Mouse (Mus musculus): ENCODE measurements at regions not wholly inside any gene's neighbourhood (a gene's known extent, or its start where the extent isn't known, plus 50 kb on each side); places are given as distances from the start of the nearest gene placed in this dataset.
A peak's percentile ranks its signal among the peaks of the same experiment; 100 is the strongest.

- WGBS = 49% methylated on average over 20 of the region's 20 CpGs
- H3K4me1 ChIP-seq (ENCODE audit: control insufficient read depth, insufficient read depth, low read length) = no peaks in the 10 kb centered on the region
- H3K4me3 ChIP-seq (ENCODE audit: low read length) = peak overlapping the region; percentile 2; the same call in 1 of the 2 replicates
- no peak for ATAC-seq (replicated peaks; ENCODE audit: extremely low read depth, insufficient read depth, low FRiP score)
- no peaks in the 10 kb centered on the region for H3K36me3 ChIP-seq (ENCODE audit: control insufficient read depth, insufficient read depth)
- peaks cover 5% of the 10 kb centered on the region for H3K9me3 ChIP-seq (replicated peaks; ENCODE audit: control insufficient read depth, low read length)
- H3K27me3 ChIP-seq (ENCODE audit: control insufficient read depth, insufficient read depth, low read length) = peaks cover 2% of the 10 kb centered on the region; the same call in 1 of the 2 replicates
- H3K27ac ChIP-seq (ENCODE audit: low read length) = no peak overlapping the region
- no peak overlapping the region for H3K9ac ChIP-seq (ENCODE audit: low read length)
- peak overlapping the region; percentile 36 for H3K4me2 ChIP-seq (ENCODE audit: low read depth, low read length)
These were observed 152.1 kb upstream of the Agap1 start for GRCm38 (mm10) chr1:89302368-89302951.

GRCm38 (mm10) chr1:89305171-89305570 is 149.4 kb upstream of the Agap1 start:
- H3K4me2 ChIP-seq (ENCODE audit: low read depth, low read length) = no peak overlapping the region
- 66% methylated on average over 7 of the region's 7 CpGs for WGBS
- H3K9me3 ChIP-seq (replicated peaks; ENCODE audit: control insufficient read depth, low read length) = peaks cover 5% of the 10 kb centered on the region
- no peak overlapping the region for H3K4me3 ChIP-seq (ENCODE audit: low read length)
- H3K27me3 ChIP-seq (ENCODE audit: control insufficient read depth, insufficient read depth, low read length) = no peaks in the 10 kb centered on the region
- H3K27ac ChIP-seq (ENCODE audit: low read length) = no peak overlapping the region
- peaks cover 3% of the 10 kb centered on the region; the same call in 1 of the 2 replicates for H3K4me1 ChIP-seq (ENCODE audit: control insufficient read depth, insufficient read depth, low read length)
- no peak overlapping the region for H3K9ac ChIP-seq (ENCODE audit: low read length)
- no peaks in the 10 kb centered on the region for H3K36me3 ChIP-seq (ENCODE audit: control insufficient read depth, insufficient read depth)
- ATAC-seq (replicated peaks; ENCODE audit: extremely low read depth, insufficient read depth, low FRiP score) = no peak

GRCm38 (mm10) chr1:89308788-89309187 is 145.8 kb upstream of the Agap1 start:
- Histone ChIP-seq H3K9ac (ENCODE audit: low read length) (peak overlapping the region; percentile 36; the same call in 1 of the 2 replicates), H3K4me1 (ENCODE audit: control insufficient read depth, insufficient read depth, low read length) (peaks cover 3% of the 10 kb centered on the region; the same call in 1 of the 2 replicates), H3K4me3 (ENCODE audit: low read length) (no peak overlapping the region), H3K4me2 (ENCODE audit: low read depth, low read length) (0 out of 2 replicates have a peak overlapping the region, but pooled peaks have one; percentile 26), H3K9me3 (replicated peaks; ENCODE audit: control insufficient read depth, low read length) (peaks cover 5% of the 10 kb centered on the region), H3K36me3 (ENCODE audit: control insufficient read depth, insufficient read depth) (no peaks in the 10 kb centered on the region), H3K27ac (ENCODE audit: low read length) (no peak overlapping the region), H3K27me3 (ENCODE audit: control insufficient read depth, insufficient read depth, low read length) (no peaks in the 10 kb centered on the region)
- no peak for ATAC-seq (replicated peaks; ENCODE audit: extremely low read depth, insufficient read depth, low FRiP score)
- 46% methylated on average over 13 of the region's 13 CpGs for WGBS

GRCm38 (mm10) chr1:89313064-89313463 is 141.5 kb upstream of the Agap1 start:
- no peak overlapping the region for H3K9ac ChIP-seq (ENCODE audit: low read length)
- H3K36me3 ChIP-seq (ENCODE audit: control insufficient read depth, insufficient read depth) = no peaks in the 10 kb centered on the region
- H3K4me3 ChIP-seq (ENCODE audit: low read length) = no peak overlapping the region
- peaks cover 3% of the 10 kb centered on the region; the same call in 1 of the 2 replicates for H3K4me1 ChIP-seq (ENCODE audit: control insufficient read depth, insufficient read depth, low read length)
- no peaks in the 10 kb centered on the region for H3K9me3 ChIP-seq (replicated peaks; ENCODE audit: control insufficient read depth, low read length)
- 76% methylated on average over 7 of the region's 7 CpGs for WGBS
- H3K4me2 ChIP-seq (ENCODE audit: low read depth, low read length) = no peak overlapping the region
- H3K27me3 ChIP-seq (ENCODE audit: control insufficient read depth, insufficient read depth, low read length) = no peaks in the 10 kb centered on the region
- no peak for ATAC-seq (replicated peaks; ENCODE audit: extremely low read depth, insufficient read depth, low FRiP score)
- no peak overlapping the region for H3K27ac ChIP-seq (ENCODE audit: low read length)

GRCm38 (mm10) chr1:89317897-89318296 is 136.7 kb upstream of the Agap1 start:
- H3K4me3 ChIP-seq (ENCODE audit: low read length) = no peak overlapping the region
- H3K9me3 ChIP-seq (replicated peaks; ENCODE audit: control insufficient read depth, low read length) = no peaks in the 10 kb centered on the region
- H3K36me3 ChIP-seq (ENCODE audit: control insufficient read depth, insufficient read depth) = no peaks in the 10 kb centered on the region
- H3K27ac ChIP-seq (ENCODE audit: low read length) = no peak overlapping the region
- H3K4me2 ChIP-seq (ENCODE audit: low read depth, low read length) = no peak overlapping the region
- no peak for ATAC-seq (replicated peaks; ENCODE audit: extremely low read depth, insufficient read depth, low FRiP score)
- WGBS = 84% methylated on average over 4 of the region's 4 CpGs
- no peak overlapping the region for H3K9ac ChIP-seq (ENCODE audit: low read length)
- H3K4me1 ChIP-seq (ENCODE audit: control insufficient read depth, insufficient read depth, low read length) = no peaks in the 10 kb centered on the region
- H3K27me3 ChIP-seq (ENCODE audit: control insufficient read depth, insufficient read depth, low read length) = no peaks in the 10 kb centered on the region

- no peaks in the 10 kb centered on the region for H3K4me1 ChIP-seq (ENCODE audit: control insufficient read depth, insufficient read depth, low read length)
- no peak overlapping the region for H3K9ac ChIP-seq (ENCODE audit: low read length)
- H3K27me3 ChIP-seq (ENCODE audit: control insufficient read depth, insufficient read depth, low read length) = no peaks in the 10 kb centered on the region
- no peaks in the 10 kb centered on the region for H3K9me3 ChIP-seq (replicated peaks; ENCODE audit: control insufficient read depth, low read length)
- H3K4me3 ChIP-seq (ENCODE audit: low read length) = no peak overlapping the region
- WGBS = 56% methylated on average over 4 of the region's 4 CpGs
- H3K4me2 ChIP-seq (ENCODE audit: low read depth, low read length) = no peak overlapping the region
- no peaks in the 10 kb centered on the region for H3K36me3 ChIP-seq (ENCODE audit: control insufficient read depth, insufficient read depth)
- no peak for ATAC-seq (replicated peaks; ENCODE audit: extremely low read depth, insufficient read depth, low FRiP score)
- no peak overlapping the region for H3K27ac ChIP-seq (ENCODE audit: low read length)
These were observed 135.9 kb upstream of the Agap1 start for GRCm38 (mm10) chr1:89318663-89319062.

- H3K9ac ChIP-seq (ENCODE audit: low read length) = no peak overlapping the region
- H3K9me3 ChIP-seq (replicated peaks; ENCODE audit: control insufficient read depth, low read length) = no peaks in the 10 kb centered on the region
- 54% methylated on average over 4 of the region's 4 CpGs for WGBS
- H3K4me3 ChIP-seq (ENCODE audit: low read length) = no peak overlapping the region
- H3K4me1 ChIP-seq (ENCODE audit: control insufficient read depth, insufficient read depth, low read length) = no peaks in the 10 kb centered on the region
- H3K4me2 ChIP-seq (ENCODE audit: low read depth, low read length) = no peak overlapping the region
- ATAC-seq (replicated peaks; ENCODE audit: extremely low read depth, insufficient read depth, low FRiP score) = peak; percentile 72
- H3K27ac ChIP-seq (ENCODE audit: low read length) = peak overlapping the region; percentile 53
- H3K27me3 ChIP-seq (ENCODE audit: control insufficient read depth, insufficient read depth, low read length) = no peaks in the 10 kb centered on the region
- no peaks in the 10 kb centered on the region for H3K36me3 ChIP-seq (ENCODE audit: control insufficient read depth, insufficient read depth)
These were observed 132.0 kb upstream of the Agap1 start for GRCm38 (mm10) chr1:89322621-89323020.

- H3K9me3 ChIP-seq (replicated peaks; ENCODE audit: control insufficient read depth, low read length) = no peaks in the 10 kb centered on the region
- peak overlapping the region; percentile 46 for H3K27ac ChIP-seq (ENCODE audit: low read length)
- H3K36me3 ChIP-seq (ENCODE audit: control insufficient read depth, insufficient read depth) = no peaks in the 10 kb centered on the region
- no peaks in the 10 kb centered on the region for H3K4me1 ChIP-seq (ENCODE audit: control insufficient read depth, insufficient read depth, low read length)
- no peak overlapping the region for H3K9ac ChIP-seq (ENCODE audit: low read length)
- WGBS = 31% methylated on average over 2 of the region's 2 CpGs
- H3K4me3 ChIP-seq (ENCODE audit: low read length) = no peak overlapping the region
- no peak for ATAC-seq (replicated peaks; ENCODE audit: extremely low read depth, insufficient read depth, low FRiP score)
- H3K27me3 ChIP-seq (ENCODE audit: control insufficient read depth, insufficient read depth, low read length) = no peaks in the 10 kb centered on the region
- H3K4me2 ChIP-seq (ENCODE audit: low read depth, low read length) = no peak overlapping the region
These were observed 131.5 kb upstream of the Agap1 start for GRCm38 (mm10) chr1:89323091-89323490.

GRCm38 (mm10) chr1:89331352-89331751 is 123.3 kb upstream of the Agap1 start:
- Histone ChIP-seq H3K9ac (ENCODE audit: low read length) (no peak overlapping the region), H3K4me3 (ENCODE audit: low read length) (no peak overlapping the region), H3K36me3 (ENCODE audit: control insufficient read depth, insufficient read depth) (no peaks in the 10 kb centered on the region), H3K27me3 (ENCODE audit: control insufficient read depth, insufficient read depth, low read length) (no peaks in the 10 kb centered on the region), H3K4me2 (ENCODE audit: low read depth, low read length) (no peak overlapping the region), H3K27ac (ENCODE audit: low read length) (no peak overlapping the region), H3K9me3 (replicated peaks; ENCODE audit: control insufficient read depth, low read length) (no peaks in the 10 kb centered on the region), H3K4me1 (ENCODE audit: control insufficient read depth, insufficient read depth, low read length) (no peaks in the 10 kb centered on the region)
- no peak for ATAC-seq (replicated peaks; ENCODE audit: extremely low read depth, insufficient read depth, low FRiP score)
- 82% methylated on average over 4 of the region's 4 CpGs for WGBS

All from heart, embryonic 16.5 days (tissue).